Mouse (Mus musculus): ENCODE measurements at regions not wholly inside any gene's neighbourhood (a gene's known extent, or its start where the extent isn't known, plus 50 kb on each side); places are given as distances from the start of the nearest gene placed in this dataset.

- H3K4me1 ChIP-seq (ENCODE audit: control insufficient read depth, insufficient read depth, low read length) = peaks cover 14% of the 10 kb centered on the region
- 68% methylated on average over 7 of the region's 7 CpGs for WGBS
- TF ChIP-seq CTCF (IDR thresholded peaks at IDR 0.05; ENCODE audit: insufficient read depth, low read length) (no peak), POLR2A (IDR thresholded peaks at IDR 0.05; ENCODE audit: borderline replicate concordance, extremely low read depth, low read depth, low read length) (no peak)
- H3K4me3 ChIP-seq (replicated peaks; ENCODE audit: extremely low read depth, low read depth, low read length) = no peak overlapping the region
- DNase-seq = no peak
These were observed 72.6 kb upstream of the Bmp2k start for GRCm38 (mm10) chr5:96924736-96925429.

- DNase-seq = no peak
- no peak for TF ChIP-seq CTCF (IDR thresholded peaks at IDR 0.05; ENCODE audit: insufficient read depth, low read length)
- no peak for TF ChIP-seq POLR2A (IDR thresholded peaks at IDR 0.05; ENCODE audit: borderline replicate concordance, extremely low read depth, low read depth, low read length)
- WGBS = 88% methylated on average over 2 of the region's 2 CpGs
- no peak overlapping the region for H3K4me3 ChIP-seq (replicated peaks; ENCODE audit: extremely low read depth, low read depth, low read length)
- peaks cover 14% of the 10 kb centered on the region for H3K4me1 ChIP-seq (ENCODE audit: control insufficient read depth, insufficient read depth, low read length)
These were observed 71.5 kb upstream of the Bmp2k start for GRCm38 (mm10) chr5:96925943-96926342.

GRCm38 (mm10) chr5:96931091-96931490 is 66.4 kb upstream of the Bmp2k start:
- TF ChIP-seq CTCF (IDR thresholded peaks at IDR 0.05; ENCODE audit: insufficient read depth, low read length) (no peak), POLR2A (IDR thresholded peaks at IDR 0.05; ENCODE audit: borderline replicate concordance, extremely low read depth, low read depth, low read length) (no peak)
- Histone ChIP-seq H3K4me1 (ENCODE audit: control insufficient read depth, insufficient read depth, low read length) (no peaks in the 10 kb centered on the region), H3K4me3 (replicated peaks; ENCODE audit: extremely low read depth, low read depth, low read length) (no peak overlapping the region)
- DNase-seq = no peak
- 54% methylated on average over 2 of the region's 2 CpGs for WGBS

GRCm38 (mm10) chr5:96931576-96932152 is 65.8 kb upstream of the Bmp2k start:
- 52% methylated on average over 4 of the region's 4 CpGs for WGBS
- H3K4me1 ChIP-seq (ENCODE audit: control insufficient read depth, insufficient read depth, low read length) = no peaks in the 10 kb centered on the region
- no peak for DNase-seq

GRCm38 (mm10) chr5:96936239-96936638 is 61.2 kb upstream of the Bmp2k start:
- Histone ChIP-seq H3K4me3 (replicated peaks; ENCODE audit: extremely low read depth, low read depth, low read length) (no peak overlapping the region), H3K4me1 (ENCODE audit: control insufficient read depth, insufficient read depth, low read length) (no peaks in the 10 kb centered on the region)
- DNase-seq = no peak
- no peak for TF ChIP-seq POLR2A (IDR thresholded peaks at IDR 0.05; ENCODE audit: borderline replicate concordance, extremely low read depth, low read depth, low read length)
- 72% methylated on average over 3 of the region's 3 CpGs for WGBS

More at GRCm38 (mm10) chr5:96931576-96932152, 65.8 kb upstream of the Bmp2k start:
- H3K4me3 ChIP-seq (replicated peaks; ENCODE audit: extremely low read depth, low read depth, low read length) = no peak overlapping the region
- TF ChIP-seq POLR2A (IDR thresholded peaks at IDR 0.05; ENCODE audit: borderline replicate concordance, extremely low read depth, low read depth, low read length) = no peak
- TF ChIP-seq CTCF (IDR thresholded peaks at IDR 0.05; ENCODE audit: insufficient read depth, low read length) = no peak

GRCm38 (mm10) chr5:96938718-96939117 is 58.8 kb upstream of the Bmp2k start:
- Histone ChIP-seq H3K4me1 (ENCODE audit: control insufficient read depth, insufficient read depth, low read length) (peaks cover 2% of the 10 kb centered on the region; the same call in 1 of the 2 replicates), H3K4me3 (replicated peaks; ENCODE audit: extremely low read depth, low read depth, low read length) (no peak overlapping the region)
- no peak for DNase-seq
- TF ChIP-seq CTCF (IDR thresholded peaks at IDR 0.05; ENCODE audit: insufficient read depth, low read length) (no peak), POLR2A (IDR thresholded peaks at IDR 0.05; ENCODE audit: borderline replicate concordance, extremely low read depth, low read depth, low read length) (no peak)
- 76% methylated on average over 11 of the region's 11 CpGs for WGBS

- TF ChIP-seq POLR2A (IDR thresholded peaks at IDR 0.05; ENCODE audit: borderline replicate concordance, extremely low read depth, low read depth, low read length) (no peak), CTCF (IDR thresholded peaks at IDR 0.05; ENCODE audit: insufficient read depth, low read length) (no peak)
- whole genome bisulfite sequencing = 82% methylated on average over 1 of the region's 1 CpGs
These were observed 58.2 kb upstream of the Bmp2k start for GRCm38 (mm10) chr5:96939273-96939672.

GRCm38 (mm10) chr5:96940170-96941086 is 57.1 kb upstream of the Bmp2k start:
- DNase-seq = no peak
- peaks cover 2% of the 10 kb centered on the region; the same call in 1 of the 2 replicates for H3K4me1 ChIP-seq (ENCODE audit: control insufficient read depth, insufficient read depth, low read length)
- TF ChIP-seq POLR2A (IDR thresholded peaks at IDR 0.05; ENCODE audit: borderline replicate concordance, extremely low read depth, low read depth, low read length) = no peak
- TF ChIP-seq CTCF (IDR thresholded peaks at IDR 0.05; ENCODE audit: insufficient read depth, low read length) = no peak
- 73% methylated on average over 12 of the region's 12 CpGs for WGBS
- no peak overlapping the region for H3K4me3 ChIP-seq (replicated peaks; ENCODE audit: extremely low read depth, low read depth, low read length)

More at GRCm38 (mm10) chr5:96939273-96939672, 58.2 kb upstream of the Bmp2k start:
- H3K4me1 ChIP-seq (ENCODE audit: control insufficient read depth, insufficient read depth, low read length) = peaks cover 2% of the 10 kb centered on the region; the same call in 1 of the 2 replicates
- no peak overlapping the region for H3K4me3 ChIP-seq (replicated peaks; ENCODE audit: extremely low read depth, low read depth, low read length)
- DNase-seq = no peak

GRCm38 (mm10) chr5:96941087-96941468 is 56.4 kb upstream of the Bmp2k start:
- no peak overlapping the region for H3K4me3 ChIP-seq (replicated peaks; ENCODE audit: extremely low read depth, low read depth, low read length)
- peaks cover 2% of the 10 kb centered on the region; the same call in 1 of the 2 replicates for H3K4me1 ChIP-seq (ENCODE audit: control insufficient read depth, insufficient read depth, low read length)
- WGBS = 32% methylated on average over 7 of the region's 7 CpGs
- DNase-seq = no peak
- TF ChIP-seq POLR2A (IDR thresholded peaks at IDR 0.05; ENCODE audit: borderline replicate concordance, extremely low read depth, low read depth, low read length) (no peak), CTCF (IDR thresholded peaks at IDR 0.05; ENCODE audit: insufficient read depth, low read length) (no peak)
